Mouse (Mus musculus) embryo, embryonic 10 days (tissue): ENCODE results near the gene Armc10.
"Not testable (repeated sequence)": the region's sequence is repeated elsewhere in the genome, so short reads cannot be mapped to it uniquely, and the experiment has no call there.

ENCODE experiments used
- DNase-seq: peaks from one replicate; pipeline ENCODE4 v3.0.0-alpha.2; 2015; ENCODE audit warnings: low spot score

Armc10 gene

GRCm38 (mm10) chr5:21645439-21646132 is at the start of gene Armc10, which contains the start of gene Fbxl13:
Gene Armc10 (plus strand): TSS chr5:21645813.
Gene Fbxl13 (minus strand): TSS chr5:21645634.
- peak; percentile 93 for DNase-seq

- DNase-seq, result not testable (repeated sequence)
Observed at GRCm38 (mm10) chr5:21599536-21599935, 46.1 kb upstream of the Armc10 start.

GRCm38 (mm10) chr5:21599961-21600360 is 45.7 kb upstream of the Armc10 start:
- no peak for DNase-seq

- no peak for DNase-seq
Observed at GRCm38 (mm10) chr5:21605936-21606335, 39.7 kb upstream of the Armc10 start.

- DNase-seq, result peak; percentile 21
Observed at GRCm38 (mm10) chr5:21608311-21609304, 37.0 kb upstream of the Armc10 start.

GRCm38 (mm10) chr5:21610996-21611395 is 34.6 kb upstream of the Armc10 start:
- no peak for DNase-seq

GRCm38 (mm10) chr5:21614299-21614698 is 31.3 kb upstream of the Armc10 start:
- not testable (repeated sequence) for DNase-seq

- DNase-seq, result no peak
Observed at GRCm38 (mm10) chr5:21616450-21617009, 29.1 kb upstream of the Armc10 start.

- DNase-seq, result no peak
Observed at GRCm38 (mm10) chr5:21625916-21626315, 19.7 kb upstream of the Armc10 start.

GRCm38 (mm10) chr5:21640961-21641360 is 4.7 kb upstream of the Armc10 start:
- peak; percentile 64 for DNase-seq

- DNase-seq, result no peak
Observed at GRCm38 (mm10) chr5:21643606-21644005, 2.0 kb upstream of the Armc10 start.

GRCm38 (mm10) chr5:21644891-21645438 is 648 bp upstream of the Armc10 start:
- no peak for DNase-seq

GRCm38 (mm10) chr5:21646133-21646491 is 499 bp downstream of the Armc10 start:
- DNase-seq, result no peak

GRCm38 (mm10) chr5:21650736-21651135 is 5.1 kb downstream of the Armc10 start:
- no peak for DNase-seq

- no peak for DNase-seq
Observed at GRCm38 (mm10) chr5:21651885-21652612, 6.4 kb downstream of the Armc10 start.

GRCm38 (mm10) chr5:21656912-21657311 is 11.3 kb downstream of the Armc10 start:
- DNase-seq, result no peak

GRCm38 (mm10) chr5:21658038-21658437 is 12.4 kb downstream of the Armc10 start:
- DNase-seq, result no peak

GRCm38 (mm10) chr5:21658623-21659395 is 13.2 kb downstream of the Armc10 start:
- DNase-seq, result peak; percentile 80

GRCm38 (mm10) chr5:21660850-21661249 is 15.2 kb downstream of the Armc10 start:
- no peak for DNase-seq

GRCm38 (mm10) chr5:21663081-21663480 is 17.5 kb downstream of the Armc10 start:
- DNase-seq, result no peak
